Mouse (Mus musculus) spleen, postnatal 10 days (tissue): ENCODE measurements at regions not wholly inside any gene's neighbourhood (a gene's known extent, or its start where the extent isn't known, plus 50 kb on each side); places are given as distances from the start of the nearest gene placed in this dataset.

Experiments used
- DNase-seq, 2 experiments: peaks; one replicate each; pipeline ENCODE4 v3.0.0; 2021 to 2022; ENCODE audit warnings: low spot score in 2 of 2

DNA sequence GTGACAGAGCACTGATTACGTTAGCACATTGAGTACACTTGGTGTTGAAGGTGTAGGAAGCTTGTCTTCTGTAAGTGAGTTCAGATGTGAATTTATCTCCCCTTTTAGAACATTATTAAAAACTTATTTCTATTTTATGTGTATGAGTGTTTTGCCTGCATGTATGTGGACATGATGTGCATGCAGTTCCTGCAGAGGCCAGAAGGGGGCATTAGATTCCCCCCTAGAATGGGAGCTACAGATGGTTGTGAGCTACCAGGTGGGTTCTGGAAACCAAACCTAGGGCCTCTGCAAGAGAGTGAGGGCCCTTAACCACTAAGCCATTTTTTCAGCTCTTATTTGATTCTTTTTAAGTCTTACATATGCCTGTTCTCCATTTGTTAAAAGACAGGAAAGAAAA, 160.0 kb upstream of the Gjb5 start:
- no peak for DNase-seq

DNA sequence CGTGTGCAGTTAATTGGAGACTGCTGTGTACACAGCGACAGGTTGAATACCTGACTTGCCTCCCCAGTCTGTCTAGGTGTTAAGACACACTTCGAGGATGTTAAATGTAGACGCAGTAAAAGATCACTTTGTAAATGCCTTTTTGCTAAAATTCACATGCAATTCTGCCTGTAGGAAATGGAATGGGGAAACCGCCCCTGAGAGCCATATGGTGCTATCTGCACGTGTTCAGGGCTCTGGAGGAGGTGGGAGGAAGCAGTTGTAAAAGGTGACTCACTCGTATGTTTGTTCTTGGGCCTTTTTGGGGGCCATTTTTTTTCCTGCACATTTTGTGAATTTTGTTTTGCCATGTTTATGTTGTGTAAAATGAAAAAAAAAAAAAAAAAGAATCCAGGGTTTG, 159.6 kb upstream of the Gjb5 start:
- DNase-seq, result no peak

GRCm38 (mm10) chr4:127509936-127510335, 152.0 kb upstream of the Gjb5 start:
- DNase-seq, result no peak

GRCm38 (mm10) chr4:127502621-127503020, 144.6 kb upstream of the Gjb5 start:
- no peak for DNase-seq

DNA sequence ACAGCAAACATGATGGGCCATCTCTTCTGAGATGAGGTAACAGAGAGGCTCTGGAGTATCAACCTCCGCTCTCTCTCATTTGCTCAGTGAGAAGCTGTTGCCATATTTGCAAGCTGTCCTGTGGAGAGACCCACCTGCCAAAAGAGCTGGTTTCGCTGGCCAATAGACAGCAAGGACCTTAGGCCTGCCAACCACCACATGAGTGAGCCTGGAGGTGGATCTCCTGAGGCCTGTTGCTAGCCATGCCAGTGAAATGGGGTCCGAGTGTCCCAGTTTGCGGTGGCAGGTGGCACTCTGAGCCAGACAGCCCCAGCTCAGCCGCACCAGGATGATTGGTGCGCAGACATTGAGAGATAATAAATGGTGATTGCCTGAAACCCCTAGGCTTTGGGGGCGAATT, 143.9 kb upstream of the Gjb5 start:
- DNase-seq, result no peak

DNA sequence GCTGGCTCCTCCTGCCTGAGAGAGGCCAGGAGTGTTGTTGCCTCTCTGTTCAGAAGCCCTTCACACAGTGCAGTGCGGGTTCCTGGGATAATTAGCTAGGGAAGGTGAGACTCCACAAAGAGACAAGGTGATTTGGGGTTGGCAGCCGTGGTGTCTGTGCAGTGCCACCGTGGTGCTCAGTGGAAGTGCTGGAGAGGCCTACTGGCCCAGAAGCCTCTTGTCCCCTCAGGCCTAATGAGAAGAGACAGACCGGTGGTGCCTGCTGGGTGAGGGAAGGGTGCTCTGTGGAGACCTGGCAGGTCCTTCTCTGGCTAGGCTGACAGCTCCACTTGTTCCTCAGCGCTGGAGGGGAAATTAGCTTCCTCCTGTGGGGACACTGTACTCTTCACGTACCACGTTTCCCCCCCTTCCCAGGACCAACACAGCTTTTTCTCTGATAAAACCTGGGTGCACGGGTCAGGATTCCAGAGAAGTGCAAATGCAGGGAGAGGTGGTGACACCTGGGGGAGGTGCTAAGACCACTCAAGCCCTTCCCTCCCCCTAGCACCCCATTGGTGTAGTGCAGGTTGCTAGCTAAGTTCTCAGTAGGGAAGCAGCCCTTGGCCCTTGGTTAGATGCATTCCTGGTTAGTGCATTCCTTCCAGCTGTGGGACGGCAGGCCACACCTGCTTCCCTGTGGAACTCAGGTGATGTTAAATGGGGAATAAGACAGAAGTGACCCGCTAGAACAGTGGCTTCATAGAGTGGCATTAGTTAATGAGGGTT, 129.2 kb upstream of the Gjb5 start:
- DNase-seq, result no peak

GRCm38 (mm10) chr4:127485238-127485637, 127.3 kb upstream of the Gjb5 start:
- DNase-seq, result no peak

GRCm38 (mm10) chr4:127482461-127482860, 124.5 kb upstream of the Gjb5 start:
- DNase-seq, result no peak

DNA sequence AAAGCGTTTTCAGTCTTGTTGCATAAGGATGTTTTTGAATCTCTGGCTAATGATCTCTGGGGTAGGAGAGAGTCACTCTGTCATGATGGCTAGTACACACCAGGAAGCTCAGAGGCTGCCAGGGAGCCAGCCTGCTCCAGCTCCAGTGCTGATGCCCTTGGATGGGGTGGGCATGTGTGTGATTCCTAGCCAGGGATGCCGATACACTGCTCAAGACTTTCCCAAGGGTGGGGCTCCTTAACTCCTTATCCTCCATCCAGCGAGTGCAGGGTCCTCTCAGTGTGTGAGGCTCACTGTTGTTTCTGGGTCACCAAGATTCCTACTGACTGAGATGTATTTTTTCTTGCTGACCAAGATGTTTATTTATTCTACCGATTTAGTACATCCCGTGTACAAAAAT, 122.4 kb upstream of the Gjb5 start:
- no peak for DNase-seq

- no peak for DNase-seq
Measured at GRCm38 (mm10) chr4:127469877-127470276, 111.9 kb upstream of the Gjb5 start.

DNA sequence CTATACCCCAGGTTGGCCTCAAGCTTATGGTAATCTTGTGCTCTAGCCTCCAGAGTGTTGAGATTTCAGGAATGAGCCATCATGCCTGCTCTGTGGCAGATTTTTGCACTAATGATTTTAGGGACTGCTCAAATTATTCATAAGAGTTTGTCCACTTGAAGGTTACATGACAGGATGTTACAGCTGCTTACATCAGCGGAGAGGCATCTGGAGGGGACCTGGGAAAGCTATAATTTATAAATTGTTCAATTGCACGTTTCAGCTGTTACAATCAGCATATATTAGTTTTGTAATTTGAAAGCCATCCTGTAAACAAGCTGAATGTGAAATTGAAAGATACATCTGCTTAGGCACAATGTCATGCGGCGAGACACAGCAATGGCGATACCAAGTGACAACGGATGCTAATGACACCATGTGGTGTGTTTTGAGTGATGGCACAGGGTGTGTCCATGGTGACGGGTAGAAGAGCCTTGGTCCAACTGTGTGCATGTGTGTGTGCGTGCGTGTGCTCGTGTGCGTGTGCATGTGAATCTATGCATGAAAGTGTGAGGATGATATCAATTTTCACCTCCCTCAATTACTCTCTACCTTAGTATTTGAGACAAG, 96.6 kb upstream of the Gjb5 start:
- no peak for DNase-seq

DNA sequence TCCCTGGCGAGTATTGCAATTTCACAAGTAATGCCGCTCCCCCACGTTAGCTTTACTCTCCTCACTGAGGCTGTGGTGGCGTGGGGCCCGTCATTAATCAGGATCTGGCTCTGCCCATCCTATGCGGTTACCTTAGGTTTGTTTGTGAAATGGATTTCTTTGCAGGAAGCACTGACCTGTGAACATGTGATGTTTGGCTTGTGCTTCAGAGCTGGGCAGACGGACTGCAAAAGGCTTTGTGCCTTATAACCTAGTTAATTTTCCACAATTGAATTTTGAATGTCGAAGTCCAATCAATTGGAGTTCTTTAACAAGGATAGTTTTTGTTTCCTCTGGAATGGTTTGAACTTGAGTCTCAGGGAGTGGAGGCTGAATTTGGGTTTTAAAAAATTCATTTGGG, 94.1 kb upstream of the Gjb5 start:
- no peak for DNase-seq

- no peak for DNase-seq
Measured at GRCm38 (mm10) chr4:127445300-127445699, 87.3 kb upstream of the Gjb5 start.

- DNase-seq, result no peak
Measured at GRCm38 (mm10) chr4:127444056-127444455, 86.1 kb upstream of the Gjb5 start.

DNA sequence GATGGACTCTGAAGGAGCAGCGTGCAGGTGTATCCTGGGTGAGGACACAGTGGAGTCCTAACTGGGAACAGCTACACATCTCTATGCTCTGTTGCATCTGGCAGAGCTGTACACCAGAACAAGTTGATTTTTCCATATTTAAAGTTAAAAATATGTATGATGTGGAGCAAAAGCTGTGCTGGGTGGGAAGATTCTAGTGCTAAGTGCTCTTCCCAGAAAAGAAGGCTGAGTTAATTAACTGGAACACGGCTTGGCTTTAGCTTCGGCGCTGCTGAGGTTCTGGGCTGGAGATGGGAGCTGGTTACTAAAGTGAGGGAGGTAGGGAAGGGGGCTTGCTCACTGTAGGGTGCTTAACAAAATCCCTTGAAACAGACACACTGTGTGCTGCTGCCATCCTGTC, 84.0 kb upstream of the Gjb5 start:
- DNase-seq, result no peak

GRCm38 (mm10) chr4:127440602-127441001, 82.6 kb upstream of the Gjb5 start:
- DNase-seq, result no peak

GRCm38 (mm10) chr4:127435076-127435475, 77.1 kb upstream of the Gjb5 start:
- DNase-seq, result peak; percentile 6 to 45

GRCm38 (mm10) chr4:127430237-127430636, 72.3 kb upstream of the Gjb5 start:
- DNase-seq, result no peak

GRCm38 (mm10) chr4:127429748-127430147, 71.8 kb upstream of the Gjb5 start:
- no peak for DNase-seq

- no peak for DNase-seq
Measured at GRCm38 (mm10) chr4:127423855-127424254, 65.9 kb upstream of the Gjb5 start.

- DNase-seq, result no peak
Measured at GRCm38 (mm10) chr4:127421927-127422450, 64.0 kb upstream of the Gjb5 start.

DNA sequence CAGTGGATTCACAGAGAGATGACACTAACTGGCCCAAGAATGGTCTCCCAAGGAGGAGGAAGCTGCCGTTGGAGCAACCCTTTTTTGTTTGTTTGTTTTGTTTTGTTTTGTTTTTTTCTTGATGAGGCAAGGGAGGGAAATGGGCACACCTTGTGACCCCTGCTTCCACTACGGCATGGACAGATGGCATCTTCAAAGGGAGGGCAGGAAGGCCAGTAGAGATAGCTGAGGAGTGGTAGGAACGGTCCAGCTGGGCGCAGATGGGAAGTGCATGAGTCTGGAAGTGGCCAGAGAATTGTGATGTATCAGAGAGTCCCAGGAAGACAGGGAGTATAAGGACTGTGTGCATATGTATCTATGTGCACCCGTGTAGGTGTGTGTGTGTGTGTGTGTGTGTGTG, 63.1 kb upstream of the Gjb5 start:
- DNase-seq, result no peak

DNA sequence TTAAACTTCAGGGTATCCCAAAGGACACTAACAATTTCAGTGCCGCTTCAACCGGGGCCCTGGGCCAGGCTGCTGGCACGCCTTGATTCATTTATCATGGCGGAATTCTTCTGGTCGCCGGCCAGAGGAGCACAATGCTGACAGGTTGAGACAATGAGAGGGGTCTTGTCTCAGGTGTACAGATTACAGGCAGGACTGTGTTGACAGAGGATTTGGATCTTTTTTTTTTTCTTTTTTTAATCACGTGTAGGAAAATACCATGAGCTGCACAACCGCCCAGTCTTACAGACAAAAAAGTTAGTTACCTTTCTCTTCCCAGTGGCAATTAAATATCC, 61.8 kb upstream of the Gjb5 start:
- no peak for DNase-seq
